Mouse (Mus musculus) C2C12 (cell line): ENCODE measurements around the gene Hist1h2ae. TPM values are rescaled to one million over a fixed set of nuclear protein-coding genes. Genes with fewer than 3 reads are reported as not detected.

Experiments
- H3K27me3 ChIP-seq: one replicate; pipeline ENCODE4 v1.6.1; 2011; ENCODE audit not compliant: control insufficient read depth, insufficient read depth, insufficient read length
- H3K36me3 ChIP-seq: one replicate; pipeline ENCODE4 v1.6.1; 2011; ENCODE audit not compliant: control insufficient read depth, insufficient read depth
- H3K4me3 ChIP-seq: one replicate; pipeline ENCODE4 v1.5.1; 2011; ENCODE audit warnings: mild to moderate bottlenecking, control low read depth; ENCODE audit not compliant: poor library complexity, insufficient read depth, severe bottlenecking
- H3K79me2 ChIP-seq: one replicate; pipeline ENCODE4 v1.6.1; 2011; ENCODE audit not compliant: control insufficient read depth, insufficient read depth
- H3K79me3 ChIP-seq: one replicate; pipeline ENCODE4 v1.6.1; 2011; ENCODE audit warnings: low read depth, control low read depth
- H3ac ChIP-seq: one replicate; pipeline ENCODE3; 2011; ENCODE audit warnings: low read depth; ENCODE audit not compliant: control insufficient read depth, insufficient read length
- CEBPB ChIP-seq: IDR thresholded peaks from one replicate; pipeline ENCODE4 v1.6.1; 2011; ENCODE audit warnings: low read depth, mild to moderate bottlenecking, control low read depth, moderate library complexity
- CTCF ChIP-seq: IDR thresholded peaks from one replicate; pipeline ENCODE4 v1.5.1; 2011; ENCODE audit not compliant: control insufficient read depth, insufficient read depth, insufficient read length
- FOSL1 ChIP-seq: IDR thresholded peaks from one replicate; pipeline ENCODE4 v1.8.0; 2011; ENCODE audit warnings: mild to moderate bottlenecking, low read length; ENCODE audit not compliant: poor library complexity, insufficient read depth, severe bottlenecking
- MAX ChIP-seq: IDR thresholded peaks from one replicate; pipeline ENCODE4 v1.6.1; 2011; ENCODE audit warnings: mild to moderate bottlenecking, control low read depth
- MYOD1 ChIP-seq: IDR thresholded peaks from one replicate; pipeline ENCODE4 v1.6.1; 2011; ENCODE audit warnings: low read depth; ENCODE audit not compliant: control insufficient read depth, insufficient read length
- MYOG ChIP-seq: IDR thresholded peaks from one replicate; pipeline ENCODE4 v1.6.1; 2011; ENCODE audit not compliant: control insufficient read depth, insufficient read length; ENCODE audit errors: extremely low read depth
- USF1 ChIP-seq: IDR thresholded peaks from one replicate; pipeline ENCODE4 v1.6.1; 2011; ENCODE audit warnings: low read depth, mild to moderate bottlenecking, control low read depth, moderate library complexity
- polyA plus RNA-seq: library from polyadenylated mRNA; unstranded; fragments of >200 nt; fragmentation: generic; extraction: Trizol; gene quantifications from one replicate; pipeline ENCODE4 v1.2.1, GENCODE M21; 2012; ENCODE audit warnings: missing spikeins

Gene Hist1h2ae
- polyA plus RNA-seq, 1 experiment = 12.6 TPM

DNA sequence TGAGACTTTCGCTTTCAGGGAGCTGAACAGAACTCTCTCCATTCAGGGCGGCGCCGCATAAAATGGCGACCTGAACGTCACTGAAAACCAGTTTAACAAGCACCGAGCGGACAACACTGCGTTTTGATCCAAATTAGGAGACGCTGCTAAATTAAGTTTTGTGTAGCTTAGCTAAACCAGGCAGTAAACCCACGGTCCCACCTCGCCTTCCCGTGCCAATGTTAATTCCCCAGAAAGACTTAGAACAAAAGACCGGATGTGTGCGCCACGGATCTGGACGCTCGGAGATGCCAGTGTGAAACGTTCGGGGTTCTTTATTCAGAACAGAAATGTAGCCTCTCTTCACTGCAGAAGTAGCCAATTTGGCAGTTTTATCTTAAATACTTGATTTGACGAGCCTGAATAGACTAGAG lies 14.0 kb upstream of the Hist1h2ae start:
- Histone ChIP-seq H3K79me3 (no peaks in the 10 kb centered on the region), H3K27me3 (no peaks in the 10 kb centered on the region), H3K4me3 (peak overlapping the region; percentile 27), H3K36me3 (no peaks in the 10 kb centered on the region), H3K79me2 (no peaks in the 10 kb centered on the region), H3ac (peak overlapping the region; percentile 82)
- TF ChIP-seq MYOG (no peak), USF1 (no peak), CEBPB (no peak), MYOD1 (no peak), MAX (no peak), CTCF (no peak), FOSL1 (no peak)

- TF ChIP-seq USF1 (no peak), CTCF (no peak), MAX (no peak), FOSL1 (no peak), CEBPB (no peak), MYOG (no peak), MYOD1 (no peak)
- no peaks in the 10 kb centered on the region for H3K27me3 ChIP-seq
- peak overlapping the region; percentile 27 for H3K4me3 ChIP-seq
- no peaks in the 10 kb centered on the region for H3K79me2 ChIP-seq
- H3K79me3 ChIP-seq = no peaks in the 10 kb centered on the region
- H3ac ChIP-seq = peak overlapping the region; percentile 14
- H3K36me3 ChIP-seq = no peaks in the 10 kb centered on the region
Observed at GRCm38 (mm10) chr13:23584331-23584730, 13.3 kb upstream of the Hist1h2ae start.

DNA sequence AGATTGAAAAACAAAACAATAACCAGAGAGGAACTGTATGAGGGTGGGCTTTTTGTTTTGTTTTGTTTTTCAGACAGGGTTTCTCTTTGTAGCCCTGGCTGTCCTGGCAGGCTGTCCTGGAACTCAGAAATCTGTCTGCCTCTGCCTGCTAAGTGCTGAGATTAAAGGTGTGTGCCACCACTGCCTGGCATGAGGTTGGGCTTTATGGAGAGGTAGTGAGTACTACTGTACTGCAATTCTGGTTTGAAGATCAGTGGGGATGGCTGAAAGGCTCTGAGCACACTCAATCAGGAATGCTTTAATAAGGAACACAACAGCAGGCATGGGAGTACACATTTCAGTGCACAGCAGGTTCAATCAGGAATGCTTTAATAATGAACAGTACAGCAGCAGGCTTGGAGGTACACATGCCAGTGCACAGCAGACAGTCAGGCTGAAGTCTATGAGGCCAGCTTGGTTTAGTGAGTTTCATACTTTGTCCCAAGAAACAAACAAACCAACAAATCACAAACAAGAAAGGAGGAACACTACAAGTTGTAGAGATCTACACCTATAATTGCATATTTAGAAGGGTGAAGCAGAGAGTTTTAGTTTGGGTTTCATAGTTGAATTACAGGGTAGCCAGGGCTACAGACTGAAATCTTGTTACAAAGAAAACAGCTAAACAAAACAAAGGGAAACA lies 12.5 kb upstream of the Hist1h2ae start:
- H3K27me3 ChIP-seq = no peaks in the 10 kb centered on the region
- TF ChIP-seq MAX (no peak), CEBPB (no peak)
- no peaks in the 10 kb centered on the region for H3K79me2 ChIP-seq
- peak overlapping the region; percentile 55 for H3ac ChIP-seq
- H3K4me3 ChIP-seq = no peak overlapping the region
- no peaks in the 10 kb centered on the region for H3K36me3 ChIP-seq
- H3K79me3 ChIP-seq = no peaks in the 10 kb centered on the region

DNA sequence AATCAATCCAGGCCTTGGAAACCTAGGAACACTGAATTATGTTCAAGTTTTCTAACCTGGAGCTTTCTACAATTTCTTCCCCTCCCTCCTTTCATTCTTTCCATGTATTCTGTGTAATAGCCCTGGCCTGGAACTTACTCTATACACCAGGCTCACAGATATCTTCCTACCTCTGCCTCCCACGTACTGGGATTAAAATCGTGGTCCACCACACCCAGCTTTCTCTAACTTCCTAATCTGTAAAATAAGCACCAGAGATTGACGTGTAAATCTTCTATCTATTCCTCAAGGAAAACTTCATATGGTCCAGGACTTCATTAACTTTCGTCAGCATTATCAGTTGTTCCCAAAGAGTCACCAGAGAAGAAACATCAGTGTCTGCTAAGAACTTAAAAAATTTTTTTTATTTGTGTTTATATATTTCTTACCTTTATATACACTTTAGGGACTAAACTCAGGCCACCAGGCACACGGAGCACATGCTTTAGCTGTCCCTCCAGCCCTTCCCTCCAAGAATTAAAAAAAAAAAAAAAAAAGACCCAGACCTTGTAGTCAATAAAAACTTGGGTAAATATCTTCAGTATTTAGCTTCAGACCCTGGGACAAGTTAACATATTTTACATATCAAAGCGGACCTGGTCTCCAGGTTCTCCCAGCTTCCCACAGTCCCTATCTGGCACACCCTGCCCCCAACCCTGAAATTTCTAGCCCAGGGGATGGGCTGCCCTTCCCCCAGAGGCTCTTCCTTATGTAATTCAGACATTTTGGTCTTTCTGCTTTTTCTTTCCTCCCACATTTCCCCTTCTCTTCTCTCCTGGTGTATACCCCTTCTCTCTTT lies 11.4 kb upstream of the Hist1h2ae start:
- Histone ChIP-seq H3K79me3 (no peaks in the 10 kb centered on the region), H3K4me3 (peak overlapping the region; percentile 22), H3K27me3 (no peaks in the 10 kb centered on the region), H3K36me3 (no peaks in the 10 kb centered on the region), H3ac (no peak overlapping the region), H3K79me2 (no peaks in the 10 kb centered on the region)
- no peak for TF ChIP-seq MAX
- no peak for TF ChIP-seq FOSL1
- TF ChIP-seq MYOD1 = no peak
- no peak for TF ChIP-seq CTCF
- TF ChIP-seq CEBPB = no peak
- TF ChIP-seq USF1 = no peak
- no peak for TF ChIP-seq MYOG

GRCm38 (mm10) chr13:23581408-23582218 lies 10.6 kb upstream of the Hist1h2ae start, which contains the start of gene Hist1h4d:
Hist1h4d (plus strand) TSS chr13:23581598.
- TF ChIP-seq CEBPB = peak; percentile 51
- TF ChIP-seq CTCF = no peak
- TF ChIP-seq MAX = peak; percentile 44
- no peak for TF ChIP-seq MYOG
- TF ChIP-seq MYOD1 = no peak
- TF ChIP-seq FOSL1 = no peak
- TF ChIP-seq USF1 = no peak

More at GRCm38 (mm10) chr13:23581408-23582218, 10.6 kb upstream of the Hist1h2ae start, which contains the start of gene Hist1h4d:
- Histone ChIP-seq H3ac (peak within 1 kb of the TSS; percentile 59), H3K79me2 (no peaks in the 10 kb centered on the region), H3K79me3 (no peaks in the 10 kb centered on the region), H3K36me3 (no peaks in the 10 kb centered on the region), H3K27me3 (no peaks in the 10 kb centered on the region), H3K4me3 (peak within 1 kb of the TSS; percentile 22)
